Mouse (Mus musculus) activated CD4-positive, CD25-positive, alpha-beta regulatory T cell, adult 4 months (primary cell): ENCODE measurements around the gene Col19a1. TPM values are rescaled to one million over a fixed set of nuclear protein-coding genes. Genes with fewer than 3 reads are reported as not detected.
"Not testable (repeated sequence)": the region's sequence is repeated elsewhere in the genome, so short reads cannot be mapped to it uniquely, and the experiment has no call there.

Experiments
- ATAC-seq: one replicate; pipeline ENCODE4 v1.8.0; 2017
- polyA plus RNA-seq, 2 experiments: library from polyadenylated mRNA; unstranded; fragments of 100-300 nt; shearing (Covaris generic); gene quantifications; one replicate each; pipeline ENCODE4 v1.2.1; 2017

The Col19a1 gene
- polyA plus RNA-seq = under 1 TPM in 1 of 2 experiments, not detected in 1; 0.16 TPM

- no peak for ATAC-seq
These were observed at the start of gene Col19a1 for GRCm38 (mm10) chr1:24587141-24587541. Col19a1 (minus strand) TSS chr1:24587472.

DNA sequence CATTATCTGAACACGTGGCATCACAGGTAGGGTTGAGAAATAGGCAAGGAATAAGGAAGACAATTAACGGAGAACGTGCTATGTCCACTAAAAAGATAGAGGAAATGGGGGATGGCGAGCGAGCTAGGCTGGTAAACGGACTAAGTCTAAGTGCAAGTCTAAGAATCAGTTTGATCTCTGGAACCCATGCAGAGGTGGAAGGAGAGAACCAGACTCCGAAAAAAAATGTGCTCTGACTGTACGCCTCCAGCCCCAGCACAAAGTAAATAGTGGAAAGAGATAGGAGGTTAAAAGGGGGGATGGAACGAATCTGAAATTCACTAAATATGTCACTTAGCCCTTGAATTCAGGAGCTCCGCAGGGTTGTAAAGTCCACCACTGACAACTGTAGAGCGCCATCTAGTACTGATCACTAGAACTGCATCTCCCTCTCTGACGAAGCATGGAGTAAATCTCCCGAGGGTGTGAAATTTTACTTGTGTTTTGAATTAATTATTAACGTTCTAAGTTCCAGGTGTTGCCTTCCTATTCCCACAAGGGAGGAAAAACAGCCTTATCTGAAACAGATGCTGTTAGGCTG lies 46.4 kb upstream of the Col19a1 start:
- no peak for ATAC-seq

DNA sequence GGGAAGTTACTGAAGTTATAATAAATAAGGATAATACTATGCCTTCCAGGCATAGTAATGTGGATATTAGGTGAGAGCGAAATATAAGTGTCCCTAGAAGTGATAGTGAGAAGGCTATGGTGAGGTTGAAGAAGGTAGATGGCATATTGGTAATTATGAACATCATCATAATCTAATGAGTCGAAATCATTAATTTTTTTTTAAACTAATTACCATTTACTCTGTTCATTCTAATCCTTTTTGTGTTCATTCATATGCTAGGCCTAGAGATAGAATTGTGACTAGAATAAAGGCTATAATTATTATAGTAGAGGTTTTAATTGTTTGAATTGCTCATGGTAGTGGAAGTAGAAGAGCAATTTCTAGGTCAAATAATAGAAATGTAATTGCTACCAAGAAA lies 25.3 kb upstream of the Col19a1 start:
- ATAC-seq = not testable (repeated sequence)

GRCm38 (mm10) chr1:24595096-24595495 lies 7.8 kb upstream of the Col19a1 start:
- no peak for ATAC-seq

DNA sequence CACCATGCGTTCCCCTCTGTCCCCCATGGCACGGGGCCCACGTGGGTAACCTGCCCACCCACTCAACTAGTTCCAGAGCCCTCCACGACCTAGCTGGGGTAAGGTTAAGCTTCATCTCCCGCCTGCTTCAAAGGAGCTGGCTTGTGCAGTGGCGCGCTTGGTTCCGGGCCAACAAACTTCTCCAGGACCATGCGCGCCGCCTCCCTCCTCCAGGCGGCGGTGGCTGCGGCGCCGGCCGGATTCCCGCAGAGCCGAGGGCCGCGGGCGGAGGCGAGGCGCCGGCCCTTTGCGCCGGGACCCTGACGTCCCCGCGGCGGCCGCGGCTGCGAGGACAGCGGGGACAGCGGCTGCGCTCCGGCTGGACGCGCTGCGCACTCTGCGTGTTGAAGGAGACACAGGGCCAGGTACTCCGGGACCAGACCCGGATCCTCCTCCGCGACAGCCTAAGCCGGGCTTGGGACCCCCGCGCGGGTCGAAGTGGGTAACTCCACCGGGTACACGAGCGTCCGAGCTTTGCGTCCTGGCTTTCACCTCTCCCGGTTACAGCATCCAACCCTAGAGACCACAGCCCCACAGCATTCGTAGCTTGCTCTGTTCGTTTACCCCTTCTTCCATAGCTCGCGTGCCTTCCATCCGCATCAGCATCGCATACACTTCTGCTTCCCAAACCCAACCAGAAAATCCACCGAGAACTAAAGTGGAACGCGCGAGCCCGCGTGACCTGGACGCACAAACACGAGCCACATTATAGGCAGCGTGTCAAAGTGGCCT lies 717 bp downstream of the Col19a1 start:
- ATAC-seq = no peak

- ATAC-seq = no peak
These were observed 14.7 kb downstream of the Col19a1 start for GRCm38 (mm10) chr1:24572602-24573001.

DNA sequence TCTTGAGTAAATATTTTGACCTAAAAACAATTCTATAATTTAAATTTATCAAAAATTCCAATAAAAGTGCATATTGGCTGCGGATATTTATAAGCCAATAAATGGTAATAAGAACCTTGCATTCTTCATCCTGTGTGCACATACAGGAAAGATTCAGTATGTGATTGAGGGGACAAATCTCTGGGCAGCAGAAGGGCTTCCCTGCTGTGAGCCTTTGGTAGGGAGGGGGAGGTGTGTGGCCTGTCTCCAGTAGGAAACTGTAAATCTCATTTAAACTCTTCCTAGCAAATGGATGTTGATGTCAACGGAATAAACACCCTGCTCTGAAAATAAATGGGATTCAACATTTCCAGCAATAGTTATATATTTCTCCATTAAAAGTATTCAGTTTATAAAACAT lies 23.2 kb downstream of the Col19a1 start:
- no peak for ATAC-seq

DNA sequence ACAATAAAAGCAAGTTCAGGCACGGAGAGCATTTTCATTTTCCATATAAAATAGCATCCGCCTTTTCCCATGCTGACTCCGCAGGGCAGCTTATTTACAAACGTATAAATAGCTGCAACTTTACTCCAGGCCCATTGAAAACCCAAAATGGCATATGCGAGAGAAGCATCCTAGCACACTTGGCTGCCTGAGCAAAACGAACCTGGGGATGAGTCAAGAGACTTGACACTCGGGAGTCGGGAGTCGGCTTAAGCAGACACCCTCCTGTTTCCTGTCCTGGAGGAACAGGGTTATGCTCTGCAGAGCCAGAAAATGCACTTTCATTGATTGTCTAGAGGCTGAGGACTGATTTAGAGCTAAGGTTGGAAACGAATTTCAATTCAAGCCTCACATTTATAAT lies 29.3 kb downstream of the Col19a1 start:
- ATAC-seq = no peak

GRCm38 (mm10) chr1:24553462-24553861 lies 33.8 kb downstream of the Col19a1 start:
- ATAC-seq = no peak

GRCm38 (mm10) chr1:24550560-24551280 lies 36.6 kb downstream of the Col19a1 start:
- no peak for ATAC-seq

DNA sequence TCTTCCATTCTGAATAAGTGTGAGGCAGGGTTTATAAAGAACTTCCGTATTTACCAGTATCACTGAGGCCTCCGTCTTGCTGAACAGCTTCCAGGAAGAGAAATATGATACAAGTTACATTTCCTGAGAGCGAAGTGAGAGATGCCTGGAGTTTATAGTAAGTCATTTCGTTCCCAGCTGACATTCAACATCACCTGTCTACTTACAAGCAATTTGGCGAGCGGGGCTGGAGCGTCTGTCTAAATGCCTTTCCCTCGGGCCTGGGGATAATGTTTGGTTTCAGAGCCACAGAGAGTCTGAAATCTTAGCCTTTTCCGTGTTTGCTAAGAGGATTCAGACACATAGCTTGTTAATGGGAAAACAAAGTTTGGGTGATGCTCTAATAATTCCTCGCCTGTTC lies 37.2 kb downstream of the Col19a1 start:
- no peak for ATAC-seq

- ATAC-seq = no peak
These were observed 38.2 kb downstream of the Col19a1 start for GRCm38 (mm10) chr1:24549050-24549449.

DNA sequence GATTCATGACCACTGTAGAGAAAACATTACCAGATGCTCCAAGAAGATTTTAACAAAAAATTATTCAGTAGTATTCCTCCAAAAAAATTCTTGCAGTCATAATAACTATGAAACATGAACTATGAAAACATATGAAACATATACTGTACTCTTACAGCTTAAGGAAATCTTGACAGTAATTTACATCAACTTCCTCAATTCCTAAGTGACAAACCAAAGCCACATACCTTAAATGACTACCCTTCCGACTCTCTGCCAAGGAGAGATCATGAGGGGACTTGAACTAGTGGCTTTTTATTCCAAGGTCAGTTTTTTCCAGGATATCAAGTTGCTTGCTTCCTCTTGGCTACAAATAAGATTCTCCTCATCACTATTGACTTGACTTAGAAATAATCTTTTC lies 39.7 kb downstream of the Col19a1 start:
- ATAC-seq = no peak

DNA sequence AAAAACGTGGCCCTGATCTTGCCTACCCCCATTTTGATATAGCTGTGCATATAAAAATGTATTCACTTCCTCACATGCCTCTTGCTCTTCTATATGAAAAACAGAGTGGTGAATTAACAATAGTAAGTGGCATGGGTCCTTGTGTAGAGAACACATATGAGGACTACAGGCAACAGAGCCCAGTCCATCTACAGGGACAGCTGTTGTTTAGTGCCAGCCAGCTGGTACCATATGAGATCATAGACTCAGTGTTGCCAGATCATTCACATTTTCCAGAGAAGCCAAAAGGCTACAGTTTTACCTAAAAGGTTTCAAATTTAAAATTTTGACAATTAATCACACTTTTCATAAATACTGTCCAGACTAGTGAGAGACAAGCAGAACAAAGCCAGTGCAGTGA lies 47.4 kb downstream of the Col19a1 start:
- ATAC-seq = no peak

DNA sequence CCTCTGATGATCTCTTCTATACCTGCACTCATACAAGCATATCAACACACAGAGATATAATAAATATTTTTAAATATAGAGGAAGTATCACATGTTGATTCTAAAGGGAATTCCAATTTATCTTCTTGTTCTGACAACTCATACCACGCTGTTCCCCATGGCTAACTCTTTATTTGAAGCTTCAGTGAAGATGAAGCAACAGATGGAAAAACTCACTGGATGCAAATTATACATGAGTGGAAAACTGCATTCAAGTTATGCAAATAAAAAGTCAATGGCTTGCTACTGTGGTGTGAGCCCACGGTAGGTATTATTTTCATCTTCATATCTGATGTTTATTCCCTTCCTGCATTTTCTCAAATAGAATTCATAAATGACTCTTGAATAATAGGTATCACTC lies 60.1 kb downstream of the Col19a1 start:
- no peak for ATAC-seq

DNA sequence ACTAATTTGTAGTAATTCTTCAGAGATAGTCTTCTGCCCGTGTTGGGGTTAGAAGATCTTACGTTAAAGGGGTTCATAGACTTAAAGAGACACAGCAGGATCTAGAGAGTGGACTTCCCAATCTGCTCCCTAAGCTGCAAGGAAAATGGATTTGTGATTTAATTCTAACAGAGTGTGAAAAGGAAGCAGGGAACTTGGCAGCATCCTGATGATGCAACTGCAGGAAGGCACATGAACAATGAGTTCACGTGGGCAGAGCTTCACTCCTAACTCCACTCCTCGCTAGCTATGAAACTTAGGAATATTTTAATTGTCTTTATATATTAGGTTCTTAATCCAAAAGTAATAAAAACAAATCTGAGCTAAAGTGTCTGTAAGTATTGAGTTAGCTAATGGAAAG lies 69.8 kb downstream of the Col19a1 start:
- ATAC-seq = no peak

- no peak for ATAC-seq
These were observed 71.9 kb downstream of the Col19a1 start for GRCm38 (mm10) chr1:24515341-24515740.

DNA sequence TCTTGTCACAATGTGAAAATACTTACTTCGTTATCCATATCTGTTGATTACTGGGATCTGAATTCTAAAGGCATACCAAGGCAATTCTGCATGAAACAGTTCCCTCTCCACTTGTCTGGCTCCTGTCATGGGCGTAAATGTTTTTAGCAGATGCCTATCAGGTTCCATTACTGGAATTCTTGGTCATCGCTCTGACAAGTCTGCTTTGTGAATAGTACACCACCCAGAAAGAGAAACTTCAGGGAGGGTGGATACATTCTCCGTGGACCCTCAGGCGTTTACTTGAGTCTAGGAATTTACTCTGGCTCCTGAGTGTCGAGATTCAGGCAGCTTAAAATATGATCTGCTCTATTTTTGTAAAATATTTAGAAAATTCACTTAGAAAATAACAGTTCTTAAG lies 75.7 kb downstream of the Col19a1 start:
- no peak for ATAC-seq

DNA sequence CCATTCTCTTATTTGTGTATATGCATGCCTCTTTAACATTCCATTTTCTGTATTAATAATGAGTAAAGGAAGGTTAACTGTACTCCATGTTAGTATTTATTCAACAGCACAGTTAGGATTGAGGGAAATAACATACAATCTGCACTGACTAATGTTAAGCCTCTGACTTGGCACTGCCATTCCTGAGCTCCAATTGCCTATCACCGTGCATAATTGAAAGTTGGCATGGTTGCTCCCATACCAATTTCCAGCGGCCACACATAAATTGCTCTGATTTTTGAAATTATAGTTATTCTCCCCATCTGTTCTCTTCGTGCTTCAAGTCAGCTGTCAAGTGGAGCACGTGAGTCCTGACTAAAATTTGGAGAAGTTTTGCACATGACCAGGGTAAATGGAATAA lies 91.9 kb downstream of the Col19a1 start:
- ATAC-seq = no peak

GRCm38 (mm10) chr1:24484161-24484560 lies 103.1 kb downstream of the Col19a1 start:
- ATAC-seq = no peak

- no peak for ATAC-seq
These were observed 116.1 kb downstream of the Col19a1 start for GRCm38 (mm10) chr1:24471096-24471710.

DNA sequence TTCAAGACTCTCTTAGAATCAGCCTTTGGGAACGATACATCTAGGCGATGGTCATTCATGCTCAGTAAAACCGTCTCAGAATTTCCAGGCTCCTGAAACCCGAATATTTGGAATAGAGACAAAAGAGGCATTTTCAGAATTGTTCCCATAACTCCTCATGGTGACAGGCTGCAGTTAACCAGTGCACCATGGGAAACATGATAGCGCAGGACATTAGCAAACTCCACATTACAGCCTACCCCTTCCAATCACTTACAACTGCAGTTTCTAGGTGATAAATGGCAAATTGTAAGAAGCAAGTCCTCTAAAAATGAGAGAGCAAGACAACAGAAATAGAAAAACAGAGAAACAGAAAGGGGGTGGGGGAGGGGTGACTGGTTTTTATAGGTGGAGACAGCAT lies 116.6 kb downstream of the Col19a1 start:
- no peak for ATAC-seq

DNA sequence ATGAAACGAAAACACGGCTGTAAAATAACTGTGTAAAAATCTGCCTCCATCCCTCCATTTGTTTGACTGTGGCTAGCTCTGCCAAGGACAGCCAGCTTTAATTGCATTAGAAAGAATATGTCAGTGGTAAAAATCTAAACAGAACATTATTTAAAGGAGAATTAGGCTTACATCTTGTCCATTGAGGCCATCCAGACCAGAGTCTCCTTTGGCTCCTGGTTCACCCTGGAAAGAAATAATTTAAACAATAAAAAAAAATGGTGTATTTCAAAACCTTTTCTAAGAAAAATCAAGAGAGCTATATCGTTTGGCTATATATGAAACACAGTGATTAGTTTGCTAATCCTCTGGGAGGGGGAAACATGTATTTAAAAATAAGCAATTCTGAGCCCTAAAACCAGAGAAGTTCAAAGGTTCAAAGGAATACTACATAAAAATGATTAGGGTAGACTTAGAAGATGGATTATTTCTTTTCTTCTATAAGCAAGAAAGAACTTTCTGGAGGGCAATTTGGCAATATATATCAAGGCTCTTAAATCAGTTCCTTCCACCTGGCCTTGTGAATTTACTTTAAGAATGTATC lies 125.9 kb downstream of the Col19a1 start:
- ATAC-seq = no peak
